Mouse (Mus musculus): ENCODE measurements at regions not wholly inside any gene's neighbourhood (a gene's known extent, or its start where the extent isn't known, plus 50 kb on each side); places are given as distances from the start of the nearest gene placed in this dataset.

- H3K4me3 ChIP-seq (replicated peaks; ENCODE audit: control insufficient read depth, low read depth, low read length), result no peak overlapping the region
- WGBS, result 63% methylated on average over 1 of the region's 1 CpGs
- no peak overlapping the region for H3K27ac ChIP-seq (ENCODE audit: control insufficient read depth, insufficient read depth, low read depth, low read length, poor library complexity)
- no peaks in the 10 kb centered on the region for H3K4me1 ChIP-seq (ENCODE audit: control insufficient read depth, insufficient read depth, low read length)
- TF ChIP-seq POLR2A (IDR thresholded peaks at IDR 0.05; ENCODE audit: borderline replicate concordance, control insufficient read depth, low read depth, low read length) (no peak), CTCF (IDR thresholded peaks at IDR 0.05; ENCODE audit: control insufficient read depth, insufficient read depth, low read length) (no peak)
Measured at GRCm38 (mm10) chr8:18210067-18210466, 768.0 kb downstream of the Defb40 start.

- TF ChIP-seq POLR2A (IDR thresholded peaks at IDR 0.05; ENCODE audit: borderline replicate concordance, control insufficient read depth, low read depth, low read length), result no peak
- TF ChIP-seq CTCF (IDR thresholded peaks at IDR 0.05; ENCODE audit: control insufficient read depth, insufficient read depth, low read length), result no peak
- H3K4me1 ChIP-seq (ENCODE audit: control insufficient read depth, insufficient read depth, low read length), result no peaks in the 10 kb centered on the region
- H3K4me3 ChIP-seq (replicated peaks; ENCODE audit: control insufficient read depth, low read depth, low read length), result no peak overlapping the region
- no peak overlapping the region for H3K27ac ChIP-seq (ENCODE audit: control insufficient read depth, insufficient read depth, low read depth, low read length, poor library complexity)
- 31% methylated on average over 1 of the region's 1 CpGs for WGBS
Measured at GRCm38 (mm10) chr8:18208658-18209057, 769.4 kb downstream of the Defb40 start.

- TF ChIP-seq POLR2A (IDR thresholded peaks at IDR 0.05; ENCODE audit: borderline replicate concordance, control insufficient read depth, low read depth, low read length), result no peak
- TF ChIP-seq CTCF (IDR thresholded peaks at IDR 0.05; ENCODE audit: control insufficient read depth, insufficient read depth, low read length), result no peak
- Histone ChIP-seq H3K4me3 (replicated peaks; ENCODE audit: control insufficient read depth, low read depth, low read length) (no peak overlapping the region), H3K4me1 (ENCODE audit: control insufficient read depth, insufficient read depth, low read length) (no peaks in the 10 kb centered on the region)
Measured at GRCm38 (mm10) chr8:18187486-18187885, 790.6 kb downstream of the Defb40 start.

GRCm38 (mm10) chr8:18175544-18176092 lies 802.4 kb downstream of the Defb40 start:
- 84% methylated on average over 7 of the region's 7 CpGs for WGBS
- TF ChIP-seq POLR2A (IDR thresholded peaks at IDR 0.05; ENCODE audit: borderline replicate concordance, control insufficient read depth, low read depth, low read length) (no peak), CTCF (IDR thresholded peaks at IDR 0.05; ENCODE audit: control insufficient read depth, insufficient read depth, low read length) (no peak)
- Histone ChIP-seq H3K27ac (ENCODE audit: control insufficient read depth, insufficient read depth, low read depth, low read length, poor library complexity) (no peak overlapping the region), H3K4me3 (replicated peaks; ENCODE audit: control insufficient read depth, low read depth, low read length) (no peak overlapping the region), H3K4me1 (ENCODE audit: control insufficient read depth, insufficient read depth, low read length) (no peaks in the 10 kb centered on the region)

More at GRCm38 (mm10) chr8:18187486-18187885, 790.6 kb downstream of the Defb40 start:
- H3K27ac ChIP-seq (ENCODE audit: control insufficient read depth, insufficient read depth, low read depth, low read length, poor library complexity), result no peak overlapping the region

- no peaks in the 10 kb centered on the region for H3K4me1 ChIP-seq (ENCODE audit: control insufficient read depth, insufficient read depth, low read length)
- 87% methylated on average over 6 of the region's 6 CpGs for WGBS
- no peak overlapping the region for H3K4me3 ChIP-seq (replicated peaks; ENCODE audit: control insufficient read depth, low read depth, low read length)
- no peak overlapping the region for H3K27ac ChIP-seq (ENCODE audit: control insufficient read depth, insufficient read depth, low read depth, low read length, poor library complexity)
- TF ChIP-seq CTCF (IDR thresholded peaks at IDR 0.05; ENCODE audit: control insufficient read depth, insufficient read depth, low read length), result no peak
- TF ChIP-seq POLR2A (IDR thresholded peaks at IDR 0.05; ENCODE audit: borderline replicate concordance, control insufficient read depth, low read depth, low read length), result no peak
Measured at GRCm38 (mm10) chr8:18158619-18159018, 819.4 kb downstream of the Defb40 start.

GRCm38 (mm10) chr8:18115333-18116044 lies 862.6 kb downstream of the Defb40 start:
- H3K27ac ChIP-seq (ENCODE audit: control insufficient read depth, insufficient read depth, low read depth, low read length, poor library complexity), result no peak overlapping the region
- H3K4me1 ChIP-seq (ENCODE audit: control insufficient read depth, insufficient read depth, low read length), result no peaks in the 10 kb centered on the region
- no peak for TF ChIP-seq CTCF (IDR thresholded peaks at IDR 0.05; ENCODE audit: control insufficient read depth, insufficient read depth, low read length)
- TF ChIP-seq POLR2A (IDR thresholded peaks at IDR 0.05; ENCODE audit: borderline replicate concordance, control insufficient read depth, low read depth, low read length), result no peak
- H3K4me3 ChIP-seq (replicated peaks; ENCODE audit: control insufficient read depth, low read depth, low read length), result no peak overlapping the region
- 60% methylated on average over 5 of the region's 5 CpGs for WGBS

GRCm38 (mm10) chr8:18113262-18113661 lies 864.8 kb downstream of the Defb40 start:
- TF ChIP-seq POLR2A (IDR thresholded peaks at IDR 0.05; ENCODE audit: borderline replicate concordance, control insufficient read depth, low read depth, low read length) (no peak), CTCF (IDR thresholded peaks at IDR 0.05; ENCODE audit: control insufficient read depth, insufficient read depth, low read length) (no peak)
- no peak overlapping the region for H3K27ac ChIP-seq (ENCODE audit: control insufficient read depth, insufficient read depth, low read depth, low read length, poor library complexity)
- H3K4me3 ChIP-seq (replicated peaks; ENCODE audit: control insufficient read depth, low read depth, low read length), result no peak overlapping the region
- no peaks in the 10 kb centered on the region for H3K4me1 ChIP-seq (ENCODE audit: control insufficient read depth, insufficient read depth, low read length)
- WGBS, result 58% methylated on average over 5 of the region's 5 CpGs

GRCm38 (mm10) chr8:18109480-18109879 lies 868.6 kb downstream of the Defb40 start:
- WGBS, result 36% methylated on average over 2 of the region's 2 CpGs
- TF ChIP-seq POLR2A (IDR thresholded peaks at IDR 0.05; ENCODE audit: borderline replicate concordance, control insufficient read depth, low read depth, low read length), result no peak
- TF ChIP-seq CTCF (IDR thresholded peaks at IDR 0.05; ENCODE audit: control insufficient read depth, insufficient read depth, low read length), result no peak
- no peak overlapping the region for H3K4me3 ChIP-seq (replicated peaks; ENCODE audit: control insufficient read depth, low read depth, low read length)

More at GRCm38 (mm10) chr8:18109480-18109879, 868.6 kb downstream of the Defb40 start:
- H3K27ac ChIP-seq (ENCODE audit: control insufficient read depth, insufficient read depth, low read depth, low read length, poor library complexity), result no peak overlapping the region
- no peaks in the 10 kb centered on the region for H3K4me1 ChIP-seq (ENCODE audit: control insufficient read depth, insufficient read depth, low read length)
